Mouse (Mus musculus): ENCODE data around the gene Nhsl1. TPM values are rescaled to one million over a fixed set of nuclear protein-coding genes. Genes with fewer than 3 reads are reported as not detected.

Nhsl1 gene
- 0.42 to 0.87 TPM (median 0.75 TPM) in 4 replicates for total RNA-seq (2023; ENCODE audit: inconsistent age)

DNA sequence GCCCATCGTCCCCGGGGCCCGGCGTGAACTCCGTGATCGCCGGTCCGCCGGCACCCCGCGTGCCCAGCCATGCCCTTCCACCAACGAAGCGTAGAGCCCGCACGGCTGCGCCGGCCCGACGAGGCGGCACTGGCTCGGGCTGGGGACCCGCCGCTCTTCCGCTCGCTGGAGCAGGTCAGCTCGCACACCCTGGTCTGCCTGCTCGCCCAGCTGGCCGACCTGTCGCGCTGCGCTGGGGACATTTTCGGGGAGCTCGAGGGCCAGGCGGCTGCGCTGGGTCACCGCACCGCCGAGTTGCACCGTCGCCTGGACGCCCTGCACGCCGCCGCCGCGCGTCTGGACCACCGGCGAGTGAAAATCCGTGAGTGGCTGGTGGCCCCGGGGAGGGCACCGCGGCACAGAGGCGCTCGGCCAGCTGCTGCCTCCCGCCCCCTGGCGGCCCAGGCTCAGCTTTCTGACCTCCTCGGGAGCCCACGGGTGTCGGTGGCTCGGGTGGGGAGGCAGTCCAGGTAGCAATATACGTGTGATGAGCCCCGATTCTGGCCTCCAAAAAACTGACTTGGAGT, at the start of gene Nhsl1:
Gene Nhsl1 (plus strand): TSS at position 70 of the 566 bp plus-strand sequence.

DNA sequence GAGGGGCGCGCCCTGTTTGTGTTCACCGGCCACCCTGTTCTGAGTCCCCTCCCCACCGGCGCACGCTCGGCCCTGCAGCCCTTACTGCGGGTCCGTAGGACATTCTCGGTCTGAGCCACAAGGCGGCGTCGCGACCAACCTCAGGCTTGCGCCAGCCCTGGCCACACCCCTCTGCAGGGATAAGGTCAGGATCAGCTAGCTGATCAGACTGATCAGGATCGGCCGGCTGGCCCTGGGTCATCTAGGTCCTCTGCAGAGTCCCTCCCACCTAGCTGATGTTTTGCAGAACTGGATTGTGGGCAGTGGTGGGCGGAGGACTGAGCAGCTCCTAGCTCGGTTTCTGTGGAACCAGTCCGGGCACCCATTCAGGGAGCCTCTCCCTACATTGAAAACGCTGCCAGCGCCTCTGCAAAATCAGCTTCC, 227.0 kb downstream of the Nhsl1 start, which contains the start of gene Hebp2:
Gene Hebp2 (minus strand): TSS at position 264 of the 423 bp plus-strand sequence.

Other genes with a start within 250 kb of the Nhsl1 start
- not detected in 4 replicates for gene Ect2l, start 108.1 kb upstream of the Nhsl1 start, total RNA-seq (2023; ENCODE audit: inconsistent age)
- gene Ccdc28a, start 84.0 kb upstream of the Nhsl1 start, total RNA-seq (2023; ENCODE audit: inconsistent age) = 17.9 to 18.6 TPM (median 18.2 TPM) in 4 replicates
- 0.29 TPM in 1 of 4 replicates, not detected in the others for gene Hebp2, start 227.1 kb downstream of the Nhsl1 start, total RNA-seq (2023; ENCODE audit: inconsistent age)

All from B cell, adult (primary cell).